Mouse (Mus musculus) splenic B cell, adult 2 months (primary cell): ENCODE results near the gene Adh1.

Experiments used
- DNase-seq: peaks from one replicate; pipeline ENCODE4 v3.0.0-alpha.2; 2011; ENCODE audit warnings: low read depth, low spot score
- H3K27me3 ChIP-seq: 2 replicates; pipeline ENCODE4 v1.6.1; 2012; ENCODE audit warnings: mild to moderate bottlenecking, low read length, moderate library complexity, mixed read lengths; ENCODE audit not compliant: control insufficient read depth, poor library complexity, insufficient read depth, severe bottlenecking
- H3K36me3 ChIP-seq: 2 replicates; pipeline ENCODE4 v1.6.1; 2012; ENCODE audit warnings: mild to moderate bottlenecking, low read length, moderate library complexity, mixed read lengths; ENCODE audit not compliant: control insufficient read depth, poor library complexity, insufficient read depth, severe bottlenecking

Adh1 gene

GRCm38 (mm10) chr3:138287686-138288085 is 26.9 kb downstream of the Adh1 start:
- no peak for DNase-seq
- Histone ChIP-seq H3K36me3 (no peaks in the 10 kb centered on the region), H3K27me3 (no peaks in the 10 kb centered on the region)

GRCm38 (mm10) chr3:138290672-138291071 is 29.9 kb downstream of the Adh1 start:
- DNase-seq = no peak
- no peaks in the 10 kb centered on the region for H3K36me3 ChIP-seq
- no peaks in the 10 kb centered on the region for H3K27me3 ChIP-seq

GRCm38 (mm10) chr3:138291529-138292117 is 30.8 kb downstream of the Adh1 start:
- H3K36me3 ChIP-seq = no peaks in the 10 kb centered on the region
- no peak for DNase-seq
- H3K27me3 ChIP-seq = no peaks in the 10 kb centered on the region

- H3K36me3 ChIP-seq = no peaks in the 10 kb centered on the region
- no peak for DNase-seq
Observed at GRCm38 (mm10) chr3:138293298-138293895, 32.6 kb downstream of the Adh1 start.

GRCm38 (mm10) chr3:138300130-138300529 is 39.3 kb downstream of the Adh1 start:
- H3K27me3 ChIP-seq = no peaks in the 10 kb centered on the region
- H3K36me3 ChIP-seq = no peaks in the 10 kb centered on the region
- DNase-seq = no peak

More at GRCm38 (mm10) chr3:138293298-138293895, 32.6 kb downstream of the Adh1 start:
- H3K27me3 ChIP-seq = no peaks in the 10 kb centered on the region

- H3K27me3 ChIP-seq = no peaks in the 10 kb centered on the region
Observed at GRCm38 (mm10) chr3:138302676-138303075, 41.9 kb downstream of the Adh1 start.

GRCm38 (mm10) chr3:138303771-138304488 is 43.1 kb downstream of the Adh1 start:
- Histone ChIP-seq H3K27me3 (no peaks in the 10 kb centered on the region), H3K36me3 (no peaks in the 10 kb centered on the region)
- DNase-seq = no peak

More at GRCm38 (mm10) chr3:138302676-138303075, 41.9 kb downstream of the Adh1 start:
- no peak for DNase-seq
- no peaks in the 10 kb centered on the region for H3K36me3 ChIP-seq

- Histone ChIP-seq H3K36me3 (no peaks in the 10 kb centered on the region), H3K27me3 (no peaks in the 10 kb centered on the region)
- DNase-seq = no peak
Observed at GRCm38 (mm10) chr3:138304489-138304871, 43.7 kb downstream of the Adh1 start.

- DNase-seq = no peak
- Histone ChIP-seq H3K27me3 (no peaks in the 10 kb centered on the region), H3K36me3 (no peaks in the 10 kb centered on the region)
Observed at GRCm38 (mm10) chr3:138305486-138306289, 44.9 kb downstream of the Adh1 start.

- Histone ChIP-seq H3K27me3 (no peaks in the 10 kb centered on the region), H3K36me3 (no peaks in the 10 kb centered on the region)
- no peak for DNase-seq
Observed at GRCm38 (mm10) chr3:138306290-138306683, 45.5 kb downstream of the Adh1 start.

GRCm38 (mm10) chr3:138309910-138310309 is 49.1 kb downstream of the Adh1 start:
- H3K36me3 ChIP-seq = no peaks in the 10 kb centered on the region
- no peaks in the 10 kb centered on the region for H3K27me3 ChIP-seq
- DNase-seq = no peak

- H3K36me3 ChIP-seq = no peaks in the 10 kb centered on the region
- H3K27me3 ChIP-seq = no peaks in the 10 kb centered on the region
- no peak for DNase-seq
Observed at GRCm38 (mm10) chr3:138311015-138311414, 50.2 kb downstream of the Adh1 start.

GRCm38 (mm10) chr3:138312965-138313364 is 52.2 kb downstream of the Adh1 start, which contains the start of gene Adh6a:
TSS of gene Adh6a (plus strand) at chr3:138313286.
- H3K36me3 ChIP-seq = no peaks in the 10 kb centered on the region
- H3K27me3 ChIP-seq = no peaks in the 10 kb centered on the region
- no peak for DNase-seq

GRCm38 (mm10) chr3:138316908-138317472 is 56.2 kb downstream of the Adh1 start:
- no peak for DNase-seq
- Histone ChIP-seq H3K27me3 (no peaks in the 10 kb centered on the region), H3K36me3 (no peaks in the 10 kb centered on the region)
